Mouse (Mus musculus) spleen, adult 2 months (tissue): ENCODE data around the gene Ext2. TPM values are rescaled to one million over a fixed set of nuclear protein-coding genes. Genes with fewer than 3 reads are reported as not detected.

Experiments
- DNase-seq, 2 experiments: peaks; one replicate each; pipeline versions ENCODE4 v3.0.0 to v3.0.0-alpha.2; 2012 to 2021; ENCODE audit warnings: low spot score in 2 of 2, low read depth in 1 of 2
- H3K27ac ChIP-seq: fragments of 200-500 bp; 2 replicates; pipeline ENCODE4 v1.5.1; 2012; ENCODE audit warnings: low read length, inconsistent platforms; ENCODE audit not compliant: insufficient read depth
- H3K27me3 ChIP-seq: fragments of 200-500 bp; 2 replicates; pipeline ENCODE4 v1.6.1; 2012; ENCODE audit warnings: mild to moderate bottlenecking, moderate library complexity, low read length, inconsistent platforms; ENCODE audit not compliant: control insufficient read depth, insufficient read depth
- H3K36me3 ChIP-seq: fragments of 200-500 bp; 2 replicates; pipeline ENCODE4 v1.6.1; 2012; ENCODE audit warnings: mild to moderate bottlenecking, low read length, inconsistent platforms; ENCODE audit not compliant: control insufficient read depth, insufficient read depth
- H3K4me1 ChIP-seq: fragments of 200-500 bp; 2 replicates; pipeline ENCODE4 v1.6.1; 2011; ENCODE audit warnings: inconsistent platforms; ENCODE audit not compliant: control insufficient read depth, insufficient read depth, insufficient read length
- H3K4me3 ChIP-seq: fragments of 200-500 bp; 2 replicates; pipeline ENCODE4 v1.5.1; 2011; ENCODE audit warnings: mild to moderate bottlenecking, inconsistent platforms; ENCODE audit not compliant: insufficient read depth, insufficient read length; ENCODE audit errors: extremely low read depth
- CTCF ChIP-seq: fragments of 200-500 bp; IDR thresholded peaks from 2 replicates; pipeline ENCODE4 v1.5.1; 2011; ENCODE audit warnings: mild to moderate bottlenecking, inconsistent platforms; ENCODE audit not compliant: insufficient read depth, insufficient read length, insufficient replicate concordance; ENCODE audit errors: extremely low read depth
- POLR2A ChIP-seq: fragments of 200-500 bp; IDR thresholded peaks from 2 replicates; pipeline ENCODE4 v1.6.1; 2011; ENCODE audit warnings: low read depth, low read length, inconsistent platforms
- WGBS: fragments of 180-500 bp; shearing (Covaris S2); methylation state at CpG from one replicate; pipeline ENCODE4 v1.1.7; 2018; 5-methylcytosine and 5-hydroxymethylcytosine counted together
- polyA plus RNA-seq: library from polyadenylated mRNA; depleted of rRNA; stranded (reverse); fragments of >200 nt; gene quantifications from 2 replicates; pipeline ENCODE4 v1.2.3, GENCODE M21; 2012

Ext2 gene
- polyA plus RNA-seq, 1 experiment = 23.9 TPM

DNA sequence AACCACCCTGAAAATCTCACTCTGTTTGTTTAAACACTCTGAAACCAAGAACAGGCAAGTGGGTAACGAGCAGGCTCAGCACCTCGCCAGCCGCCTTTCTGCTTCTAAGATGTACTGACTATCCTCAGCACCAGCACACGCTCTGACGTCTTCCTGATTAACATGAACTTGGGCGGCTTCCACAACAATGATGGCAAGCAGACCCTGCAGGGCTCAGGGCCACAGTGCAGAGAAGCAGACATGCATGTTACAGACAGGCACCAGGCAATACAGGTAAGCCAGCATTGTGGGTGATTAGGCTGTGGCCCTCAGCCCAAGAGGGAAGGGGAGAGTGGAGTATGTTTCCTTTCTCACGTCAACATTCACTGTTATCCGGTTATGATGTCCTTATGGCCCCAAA is 14.9 kb downstream of the Ext2 start:
- TF ChIP-seq CTCF (no peak), POLR2A (no peak)
- H3K36me3 ChIP-seq = peaks cover 13% of the 10 kb centered on the region
- WGBS = 90% methylated on average over 8 of the region's 8 CpGs

DNA sequence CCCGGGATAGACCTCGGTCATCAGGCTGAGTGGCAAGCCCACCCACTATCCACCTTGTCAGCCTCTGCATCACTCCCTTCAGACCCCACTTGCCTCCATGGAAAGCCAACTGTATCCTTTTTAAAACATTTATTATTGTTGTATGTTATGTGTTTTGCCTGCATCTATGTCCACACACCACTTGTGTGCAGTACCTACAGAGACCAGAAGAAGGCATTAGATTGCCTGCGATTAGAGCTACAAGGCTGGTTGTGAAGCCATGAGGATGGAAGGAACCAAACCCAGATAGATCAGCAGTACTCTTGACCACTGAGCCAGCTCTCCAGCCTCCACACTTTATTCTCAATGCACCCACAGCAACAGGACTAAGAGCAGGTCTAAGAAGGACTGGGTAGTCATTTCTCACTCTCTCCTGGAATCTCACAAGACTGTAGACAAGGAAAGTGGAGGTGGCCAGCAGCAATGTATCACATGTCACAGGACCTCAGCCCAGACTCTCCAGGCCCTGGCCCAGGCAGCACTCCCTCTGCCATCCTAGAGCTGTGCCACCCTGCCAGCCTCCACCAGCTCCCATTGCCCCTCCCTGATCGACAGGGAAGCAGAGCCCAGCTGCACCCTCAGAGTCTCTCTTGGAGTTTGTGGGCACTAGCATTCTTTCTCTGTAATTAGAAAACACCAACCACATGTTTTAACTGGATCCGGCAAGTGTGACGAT is 15.7 kb downstream of the Ext2 start:
- peaks cover 13% of the 10 kb centered on the region for H3K36me3 ChIP-seq
- no peaks in the 10 kb centered on the region for H3K27me3 ChIP-seq
- H3K4me1 ChIP-seq = no peaks in the 10 kb centered on the region
- DNase-seq = no peak
- no peak overlapping the region for H3K4me3 ChIP-seq
- TF ChIP-seq POLR2A (no peak), CTCF (no peak)
- no peak overlapping the region for H3K27ac ChIP-seq
- 85% methylated on average over 6 of the region's 6 CpGs for WGBS

More for the DNA sequence above, 14.9 kb downstream of the Ext2 start:
- H3K4me1 ChIP-seq = no peaks in the 10 kb centered on the region
- H3K4me3 ChIP-seq = no peak overlapping the region
- DNase-seq = no peak
- H3K27me3 ChIP-seq = no peaks in the 10 kb centered on the region
- H3K27ac ChIP-seq = no peak overlapping the region

DNA sequence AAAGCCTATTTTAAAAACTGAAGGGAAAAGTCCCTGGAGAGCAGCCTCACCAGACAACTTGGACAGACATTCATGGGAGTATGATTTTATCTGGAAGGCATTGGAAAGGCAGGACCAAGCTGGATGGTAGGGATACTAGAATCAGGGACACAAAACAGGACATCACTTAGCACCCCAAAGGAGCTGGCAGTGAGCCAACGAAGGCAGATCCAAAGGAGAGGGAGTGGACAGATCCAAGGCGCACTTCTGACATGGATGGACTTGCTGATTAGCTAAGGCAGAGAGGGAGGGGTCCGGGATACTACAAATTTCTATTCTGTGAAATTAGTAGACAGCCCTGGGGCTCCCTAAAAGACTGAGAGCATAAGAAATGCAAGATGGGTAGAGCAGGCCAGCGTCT is 16.8 kb downstream of the Ext2 start:
- no peaks in the 10 kb centered on the region for H3K4me1 ChIP-seq
- TF ChIP-seq POLR2A (no peak), CTCF (no peak)
- WGBS = 93% methylated on average over 4 of the region's 4 CpGs
- no peak overlapping the region for H3K27ac ChIP-seq
- H3K36me3 ChIP-seq = peaks cover 9% of the 10 kb centered on the region
- no peak for DNase-seq
- H3K4me3 ChIP-seq = no peak overlapping the region
- no peaks in the 10 kb centered on the region for H3K27me3 ChIP-seq

DNA sequence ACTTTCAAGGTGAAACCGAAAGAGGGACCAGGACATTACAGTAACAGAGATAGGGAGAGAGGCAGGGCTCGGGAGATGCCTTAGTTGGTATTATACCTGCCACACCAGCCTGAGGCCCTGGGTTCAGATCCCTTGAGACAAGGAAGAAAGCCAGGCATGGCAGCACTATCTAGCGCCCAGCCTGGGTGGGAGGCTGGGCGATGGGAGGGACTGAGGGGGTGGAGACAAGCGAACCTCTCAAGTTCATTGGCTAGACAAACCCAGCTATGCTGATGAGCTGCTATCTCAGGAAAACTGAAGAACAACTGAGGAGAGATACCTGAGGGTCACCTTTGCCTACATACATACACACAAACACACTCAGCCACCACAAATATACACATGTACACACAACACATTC is 17.3 kb downstream of the Ext2 start:
- Histone ChIP-seq H3K27me3 (no peaks in the 10 kb centered on the region), H3K36me3 (peaks cover 9% of the 10 kb centered on the region), H3K4me1 (no peaks in the 10 kb centered on the region), H3K27ac (no peak overlapping the region), H3K4me3 (no peak overlapping the region)
- 88% methylated on average over 5 of the region's 5 CpGs for WGBS
- DNase-seq = no peak
- no peak for TF ChIP-seq CTCF
- TF ChIP-seq POLR2A = no peak

GRCm38 (mm10) chr2:93802947-93803346 is 19.4 kb downstream of the Ext2 start:
- Histone ChIP-seq H3K27me3 (no peaks in the 10 kb centered on the region), H3K4me3 (no peak overlapping the region), H3K36me3 (peaks cover 9% of the 10 kb centered on the region), H3K27ac (no peak overlapping the region), H3K4me1 (no peaks in the 10 kb centered on the region)
- no peak for DNase-seq
- 68% methylated on average over 2 of the region's 2 CpGs for whole genome bisulfite sequencing
- TF ChIP-seq CTCF (no peak), POLR2A (no peak)

DNA sequence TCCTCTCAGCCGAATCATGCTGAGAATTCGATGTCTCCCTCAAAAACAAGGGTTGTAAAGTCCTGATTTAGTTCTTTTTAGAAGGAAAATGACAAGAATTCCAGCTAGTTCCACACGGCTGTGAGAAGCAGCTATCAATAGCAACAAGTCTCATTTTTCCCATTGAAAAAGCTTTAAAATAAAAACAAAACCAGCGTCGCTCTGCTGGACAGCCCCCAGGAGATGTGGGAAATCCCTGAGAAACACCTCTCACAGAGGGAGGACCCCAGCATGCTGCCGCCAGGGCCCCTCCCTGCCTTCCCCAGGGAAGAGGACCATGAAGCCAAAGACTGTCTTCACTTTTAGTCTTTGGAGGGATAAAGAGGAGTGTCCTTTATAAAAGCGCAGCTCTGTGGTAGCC is 21.3 kb downstream of the Ext2 start:
- H3K27ac ChIP-seq = no peak overlapping the region
- H3K4me1 ChIP-seq = no peaks in the 10 kb centered on the region
- peaks cover 16% of the 10 kb centered on the region for H3K36me3 ChIP-seq
- TF ChIP-seq CTCF (no peak), POLR2A (no peak)
- WGBS = 95% methylated on average over 7 of the region's 7 CpGs
- DNase-seq = no peak
- no peak overlapping the region for H3K4me3 ChIP-seq
- H3K27me3 ChIP-seq = no peaks in the 10 kb centered on the region

- Histone ChIP-seq H3K4me3 (no peak overlapping the region), H3K4me1 (no peaks in the 10 kb centered on the region), H3K27me3 (no peaks in the 10 kb centered on the region), H3K27ac (no peak overlapping the region), H3K36me3 (peaks cover 25% of the 10 kb centered on the region)
- TF ChIP-seq CTCF = no peak
- no peak for TF ChIP-seq POLR2A
- WGBS = 91% methylated on average over 19 of the region's 19 CpGs
- no peak for DNase-seq
Measured at GRCm38 (mm10) chr2:93797162-93797795, 25.1 kb downstream of the Ext2 start.
